Mouse (Mus musculus) small intestine, adult 2 months (tissue): ENCODE data around the gene Ankrd66. TPM values are rescaled to one million over a fixed set of nuclear protein-coding genes. Genes with fewer than 3 reads are reported as not detected.

ENCODE experiments used
- H3K27ac ChIP-seq: fragments of 200-500 bp; 2 replicates; pipeline ENCODE4 v1.5.1; 2012; ENCODE audit warnings: low read depth, low read length, control low read depth, inconsistent platforms; ENCODE audit not compliant: insufficient read depth
- H3K27me3 ChIP-seq: fragments of 200-500 bp; 2 replicates; pipeline ENCODE4 v1.6.1; 2012; ENCODE audit warnings: mild to moderate bottlenecking, moderate library complexity, low read length, inconsistent platforms; ENCODE audit not compliant: control insufficient read depth, insufficient read depth
- H3K36me3 ChIP-seq: fragments of 200-500 bp; 2 replicates; pipeline ENCODE4 v1.6.1; 2012; ENCODE audit warnings: mild to moderate bottlenecking, low read length, control low read depth, inconsistent platforms; ENCODE audit not compliant: control insufficient read depth, insufficient read depth
- H3K4me1 ChIP-seq: fragments of 200-500 bp; 2 replicates; pipeline ENCODE4 v1.6.1; 2012; ENCODE audit warnings: low read length, inconsistent platforms, mixed read lengths; ENCODE audit not compliant: control insufficient read depth, insufficient read depth, insufficient read length
- H3K4me3 ChIP-seq: fragments of 200-500 bp; 2 replicates; pipeline ENCODE4 v1.5.1; 2012; ENCODE audit warnings: low read depth, mild to moderate bottlenecking, control low read depth, inconsistent platforms, low read length, moderate library complexity
- CTCF ChIP-seq: fragments of 200-500 bp; IDR thresholded peaks from 2 replicates; pipeline ENCODE4 v1.5.1; 2012; ENCODE audit warnings: low read depth, mild to moderate bottlenecking, control low read depth, inconsistent platforms, low read length, moderate library complexity, mixed read lengths; ENCODE audit not compliant: insufficient replicate concordance, insufficient read length; ENCODE audit errors: extremely low read depth
- POLR2A ChIP-seq: fragments of 200-500 bp; IDR thresholded peaks from 2 replicates; pipeline ENCODE4 v1.6.1; 2012; ENCODE audit warnings: low read depth, mild to moderate bottlenecking, control low read depth, inconsistent platforms, low read length, moderate library complexity
- WGBS: fragments of 180-500 bp; shearing (Covaris S2); methylation state at CpG from one replicate; pipeline ENCODE4 v1.1.7; 2018; 5-methylcytosine and 5-hydroxymethylcytosine counted together
- polyA plus RNA-seq: library from polyadenylated mRNA; depleted of rRNA; stranded (reverse); fragments of >200 nt; gene quantifications from 2 replicates; pipeline ENCODE4 v1.2.3, GENCODE M21; 2012

Ankrd66 gene
- polyA plus RNA-seq, 1 experiment: not detected

- Histone ChIP-seq H3K36me3 (no peaks in the 10 kb centered on the region), H3K4me1 (peaks cover 5% of the 10 kb centered on the region; the same call in 1 of the 2 replicates), H3K27ac (no peak overlapping the region), H3K4me3 (no peak overlapping the region), H3K27me3 (no peaks in the 10 kb centered on the region)
- TF ChIP-seq POLR2A (no peak), CTCF (no peak)
- 15% methylated on average over 3 of the region's 3 CpGs for WGBS
These were observed 37.0 kb upstream of the Ankrd66 start for GRCm38 (mm10) chr17:43580456-43580855.

GRCm38 (mm10) chr17:43573624-43574073 lies 30.2 kb upstream of the Ankrd66 start:
- no peak overlapping the region for H3K4me3 ChIP-seq
- peaks cover under 1% of the 10 kb centered on the region; the same call in 1 of the 2 replicates for H3K4me1 ChIP-seq
- H3K27ac ChIP-seq: peak overlapping the region; percentile 42; the same call in 1 of the 2 replicates
- WGBS: 48% methylated on average over 3 of the region's 3 CpGs
- no peaks in the 10 kb centered on the region for H3K27me3 ChIP-seq
- no peaks in the 10 kb centered on the region for H3K36me3 ChIP-seq
- no peak for TF ChIP-seq CTCF

GRCm38 (mm10) chr17:43569287-43569686 lies 25.8 kb upstream of the Ankrd66 start:
- Histone ChIP-seq H3K36me3 (no peaks in the 10 kb centered on the region), H3K4me1 (peaks cover 2% of the 10 kb centered on the region; the same call in 1 of the 2 replicates), H3K27me3 (no peaks in the 10 kb centered on the region), H3K27ac (peak overlapping the region; percentile 35; the same call in 1 of the 2 replicates), H3K4me3 (peak overlapping the region; percentile 23; the same call in 1 of the 2 replicates)
- TF ChIP-seq CTCF: no peak
- TF ChIP-seq POLR2A: no peak
- 73% methylated on average over 7 of the region's 7 CpGs for WGBS

GRCm38 (mm10) chr17:43567992-43568888 lies 24.8 kb upstream of the Ankrd66 start, which contains the start of gene Pla2g7:
Pla2g7 (plus strand) TSS chr17:43568098.
- TF ChIP-seq POLR2A (no peak), CTCF (no peak)
- no peaks in the 10 kb centered on the region for H3K27me3 ChIP-seq
- peak within 1 kb of the TSS; percentile 34 for H3K27ac ChIP-seq
- WGBS: 3% methylated on average over 34 of the region's 34 CpGs
- H3K4me1 ChIP-seq: peaks cover 4% of the 10 kb centered on the region; the same call in 1 of the 2 replicates
- no peaks in the 10 kb centered on the region for H3K36me3 ChIP-seq
- H3K4me3 ChIP-seq: peak within 1 kb of the TSS; percentile 53

DNA sequence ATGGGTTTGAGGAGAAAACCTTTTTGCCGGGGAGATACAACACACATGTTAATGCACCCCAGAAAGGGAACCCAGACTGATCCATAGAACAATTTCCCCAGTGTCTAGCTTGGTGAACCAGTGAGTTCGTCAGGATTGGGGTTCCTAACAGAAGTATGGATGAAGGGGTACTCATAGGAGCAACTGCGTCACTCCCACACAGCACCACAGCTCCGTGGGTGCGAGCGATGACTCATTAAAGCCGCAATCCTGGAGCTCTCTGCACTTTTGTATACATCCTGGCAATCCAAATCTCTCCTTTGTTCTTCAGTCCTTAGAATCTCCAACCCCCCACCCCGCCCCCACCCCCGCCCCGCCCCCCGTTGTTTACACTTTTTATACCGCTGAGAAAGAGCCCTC lies 24.2 kb upstream of the Ankrd66 start:
- no peak overlapping the region for H3K4me3 ChIP-seq
- H3K27me3 ChIP-seq: no peaks in the 10 kb centered on the region
- whole genome bisulfite sequencing: 36% methylated on average over 12 of the region's 12 CpGs
- no peaks in the 10 kb centered on the region for H3K36me3 ChIP-seq
- no peak overlapping the region for H3K27ac ChIP-seq
- TF ChIP-seq CTCF (no peak), POLR2A (no peak)
- H3K4me1 ChIP-seq: peaks cover 4% of the 10 kb centered on the region; the same call in 1 of the 2 replicates

DNA sequence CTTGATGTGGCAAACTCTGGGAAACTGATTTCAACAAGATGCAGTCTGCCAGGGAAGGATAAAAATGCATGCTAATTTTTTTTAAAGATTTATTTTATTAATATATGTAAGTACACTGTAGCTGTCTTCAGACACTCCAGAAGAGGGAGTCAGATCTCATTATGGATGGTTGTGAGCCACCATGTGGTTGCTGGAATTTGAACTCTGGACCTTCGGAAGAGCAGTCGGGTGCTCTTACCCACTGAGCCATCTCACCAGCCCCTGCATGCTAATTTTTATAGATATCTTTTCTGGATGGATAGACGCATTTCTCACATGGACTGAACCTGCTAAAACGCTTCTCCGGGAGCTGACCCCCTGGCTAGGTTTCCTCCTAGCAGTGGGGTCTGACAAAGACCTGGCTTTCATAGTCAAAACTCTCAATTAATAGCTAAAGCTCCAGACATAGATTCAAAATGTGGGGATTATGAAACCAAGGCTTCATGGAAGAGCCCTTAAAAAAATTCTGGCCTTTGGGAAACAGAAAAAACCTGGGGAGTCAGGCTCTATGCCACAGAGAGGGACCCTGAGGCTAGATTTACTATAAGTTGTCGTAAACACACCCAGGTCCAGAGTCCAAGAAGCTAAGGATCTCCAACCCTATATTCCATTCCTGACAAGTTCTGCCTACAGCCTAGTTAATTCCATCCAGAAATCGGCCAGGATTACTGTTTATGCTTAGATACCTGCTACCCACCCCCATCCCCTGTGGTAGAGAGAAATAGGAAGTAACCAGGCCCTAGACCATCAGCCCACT lies 20.0 kb upstream of the Ankrd66 start:
- 61% methylated on average over 7 of the region's 7 CpGs for WGBS
- Histone ChIP-seq H3K27ac (no peak overlapping the region), H3K27me3 (no peaks in the 10 kb centered on the region), H3K4me3 (no peak overlapping the region), H3K36me3 (no peaks in the 10 kb centered on the region), H3K4me1 (peaks cover 2% of the 10 kb centered on the region; the same call in 1 of the 2 replicates)
- TF ChIP-seq POLR2A (no peak), CTCF (no peak)
